Mouse (Mus musculus) ES-E14 (cell line): ENCODE data around the gene Ugt1a7c.

Experiments
- CHD2 ChIP-seq: IDR thresholded peaks from 2 replicates; pipeline ENCODE4 v1.6.1; 2014; ENCODE audit warnings: mild to moderate bottlenecking, low read depth, low read length, inconsistent platforms
- MAFK ChIP-seq: IDR thresholded peaks from 2 replicates; pipeline ENCODE4 v1.6.1; 2014; ENCODE audit warnings: mild to moderate bottlenecking, low read depth, low read length, inconsistent platforms; ENCODE audit not compliant: insufficient read depth
- ZC3H11A ChIP-seq: IDR thresholded peaks from 2 replicates; pipeline ENCODE4 v1.6.1; 2012; ENCODE audit warnings: low read depth, mild to moderate bottlenecking, inconsistent platforms, low read length, borderline replicate concordance
- ZNF384 ChIP-seq: IDR thresholded peaks from 2 replicates; pipeline ENCODE4 v1.6.1; 2012; ENCODE audit warnings: low read depth, low read length, inconsistent platforms

- TF ChIP-seq ZNF384 (no peak), CHD2 (no peak), MAFK (no peak), ZC3H11A (no peak)
Measured at GRCm38 (mm10) chr1:88232664-88233380, 138.0 kb downstream of the Ugt1a7c start.
